Mouse (Mus musculus): Measurements from ENCODE around the gene Gcsam. TPM values are rescaled to one million over a fixed set of nuclear protein-coding genes. Genes with fewer than 3 reads are reported as not detected.

Gcsam gene
- polyA plus RNA-seq, 1 experiment: not detected

DNA sequence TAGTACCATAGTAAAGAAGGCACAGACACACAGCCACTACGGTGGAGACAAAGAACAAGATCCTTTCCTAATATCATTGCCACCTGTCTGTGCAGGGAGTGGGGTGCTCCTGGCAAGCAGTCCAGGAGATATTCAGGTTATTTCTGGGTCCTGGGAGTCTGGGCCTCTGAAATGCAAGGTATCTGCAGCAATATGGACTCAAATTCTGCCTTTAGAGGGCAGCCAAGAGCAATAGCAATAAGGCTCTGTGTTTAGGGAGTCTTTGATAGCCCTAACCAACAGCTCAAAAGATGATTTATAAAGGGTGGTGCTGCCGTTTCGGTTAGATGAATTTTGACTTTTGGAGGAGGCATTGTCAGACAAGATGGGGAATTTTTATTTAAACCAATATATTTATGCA is 880 bp upstream of the Gcsam start:
- Histone ChIP-seq H3K4me3 (replicated peaks; ENCODE audit: insufficient read depth, low read depth, low read length) (no peak overlapping the region), H3K27me3 (ENCODE audit: control insufficient read depth, insufficient read depth, low read length) (no peaks in the 10 kb centered on the region), H3K4me1 (ENCODE audit: control insufficient read depth, insufficient read depth, low read length) (no peaks in the 10 kb centered on the region), H3K27ac (ENCODE audit: insufficient read depth, low read length) (no peak overlapping the region)
- 79% methylated on average over 3 of the region's 3 CpGs for WGBS
- TF ChIP-seq POLR2A (IDR thresholded peaks at IDR 0.05; ENCODE audit: borderline replicate concordance, insufficient read depth, low read length): no peak
- TF ChIP-seq CTCF (IDR thresholded peaks at IDR 0.05; ENCODE audit: borderline replicate concordance, insufficient read depth, low read depth, low read length): peak; percentile 13; the same call in 1 of the 2 replicates
- no peak for DNase-seq

DNA sequence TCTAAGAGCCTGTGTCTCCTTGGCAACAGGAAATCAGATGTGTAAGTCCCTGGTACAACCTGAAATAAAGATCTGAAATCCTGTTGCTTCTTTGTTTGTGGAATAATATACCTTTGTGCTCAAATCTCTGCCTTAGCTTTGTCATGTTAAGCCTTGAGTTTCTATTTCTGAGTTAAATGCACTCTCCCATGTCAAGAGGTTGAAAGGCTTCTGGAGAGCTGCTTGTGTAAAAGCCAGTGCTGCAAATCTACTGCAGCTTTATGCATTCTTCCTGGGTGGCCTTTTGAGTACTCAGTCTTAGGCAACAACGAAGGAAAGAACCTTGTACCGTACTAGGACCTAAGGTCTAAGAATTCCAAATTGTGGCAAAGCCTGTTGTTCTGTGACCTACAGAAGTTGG is 3.1 kb downstream of the Gcsam start:
- Histone ChIP-seq H3K4me1 (ENCODE audit: control insufficient read depth, insufficient read depth, low read length) (no peaks in the 10 kb centered on the region), H3K27me3 (ENCODE audit: control insufficient read depth, insufficient read depth, low read length) (no peaks in the 10 kb centered on the region), H3K27ac (ENCODE audit: insufficient read depth, low read length) (no peak overlapping the region), H3K4me3 (replicated peaks; ENCODE audit: insufficient read depth, low read depth, low read length) (no peak overlapping the region)
- TF ChIP-seq POLR2A (IDR thresholded peaks at IDR 0.05; ENCODE audit: borderline replicate concordance, insufficient read depth, low read length) (no peak), CTCF (IDR thresholded peaks at IDR 0.05; ENCODE audit: borderline replicate concordance, insufficient read depth, low read depth, low read length) (no peak)
- WGBS: 59% methylated on average over 2 of the region's 2 CpGs
- no peak for DNase-seq

DNA sequence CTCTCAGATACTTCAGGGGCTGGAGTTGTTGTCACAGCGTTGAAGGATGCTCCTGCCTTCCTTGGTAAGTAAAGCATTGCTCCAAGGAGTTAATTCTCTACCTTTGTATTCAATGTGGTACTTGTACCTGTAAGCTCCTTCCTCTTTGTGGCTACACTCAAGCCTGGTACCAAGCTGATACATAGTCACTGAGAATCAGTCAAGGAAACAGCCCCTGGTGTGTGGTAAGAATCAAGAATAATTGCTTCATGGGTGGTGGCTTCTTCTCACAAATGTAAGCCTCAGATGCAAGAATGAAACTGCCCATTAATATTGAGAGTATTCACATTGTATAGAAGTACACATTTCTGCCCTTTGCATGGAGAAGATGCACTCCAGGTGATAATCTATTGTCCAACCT is 5.8 kb downstream of the Gcsam start:
- DNase-seq: no peak
- Histone ChIP-seq H3K27ac (ENCODE audit: insufficient read depth, low read length) (no peak overlapping the region), H3K4me1 (ENCODE audit: control insufficient read depth, insufficient read depth, low read length) (no peaks in the 10 kb centered on the region), H3K4me3 (replicated peaks; ENCODE audit: insufficient read depth, low read depth, low read length) (no peak overlapping the region), H3K27me3 (ENCODE audit: control insufficient read depth, insufficient read depth, low read length) (no peaks in the 10 kb centered on the region)
- TF ChIP-seq CTCF (IDR thresholded peaks at IDR 0.05; ENCODE audit: borderline replicate concordance, insufficient read depth, low read depth, low read length): no peak
- 81% methylated on average over 1 of the region's 1 CpGs for WGBS

DNA sequence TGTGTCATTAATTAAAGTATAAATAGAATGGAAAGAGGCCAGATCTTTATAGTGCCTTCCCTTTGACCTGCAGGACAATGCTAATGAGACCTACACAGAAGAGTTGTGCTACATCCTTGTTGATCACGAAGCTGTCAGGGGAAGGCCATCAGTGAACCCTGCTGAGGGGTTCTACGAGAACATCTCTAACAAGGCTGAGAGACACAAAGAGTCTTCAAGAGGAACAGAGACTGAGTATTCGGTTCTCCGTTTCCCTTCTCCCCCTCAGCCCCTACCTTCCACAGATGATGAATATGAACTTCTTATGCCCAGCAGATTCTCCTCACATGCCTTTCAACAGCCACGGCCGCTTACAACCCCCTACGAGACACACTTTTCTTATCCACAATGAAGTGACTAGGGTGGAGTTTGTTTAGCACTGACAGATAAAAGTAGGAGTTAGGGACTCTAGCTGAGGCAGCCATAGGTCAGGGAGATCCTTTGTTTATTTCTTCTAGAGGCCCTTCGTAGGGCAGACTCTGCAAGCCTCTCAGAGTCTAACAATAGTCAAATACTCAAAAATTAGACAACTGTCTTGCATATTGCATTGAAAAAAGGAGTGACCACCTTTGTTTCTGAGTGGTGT is 9.7 kb downstream of the Gcsam start:
- TF ChIP-seq POLR2A (IDR thresholded peaks at IDR 0.05; ENCODE audit: borderline replicate concordance, insufficient read depth, low read length) (no peak), CTCF (IDR thresholded peaks at IDR 0.05; ENCODE audit: borderline replicate concordance, insufficient read depth, low read depth, low read length) (no peak)
- H3K27ac ChIP-seq (ENCODE audit: insufficient read depth, low read length): no peak overlapping the region
- DNase-seq: no peak
- H3K27me3 ChIP-seq (ENCODE audit: control insufficient read depth, insufficient read depth, low read length): no peaks in the 10 kb centered on the region
- WGBS: 73% methylated on average over 8 of the region's 8 CpGs
- H3K4me1 ChIP-seq (ENCODE audit: control insufficient read depth, insufficient read depth, low read length): no peaks in the 10 kb centered on the region
- H3K4me3 ChIP-seq (replicated peaks; ENCODE audit: insufficient read depth, low read depth, low read length): no peak overlapping the region

DNA sequence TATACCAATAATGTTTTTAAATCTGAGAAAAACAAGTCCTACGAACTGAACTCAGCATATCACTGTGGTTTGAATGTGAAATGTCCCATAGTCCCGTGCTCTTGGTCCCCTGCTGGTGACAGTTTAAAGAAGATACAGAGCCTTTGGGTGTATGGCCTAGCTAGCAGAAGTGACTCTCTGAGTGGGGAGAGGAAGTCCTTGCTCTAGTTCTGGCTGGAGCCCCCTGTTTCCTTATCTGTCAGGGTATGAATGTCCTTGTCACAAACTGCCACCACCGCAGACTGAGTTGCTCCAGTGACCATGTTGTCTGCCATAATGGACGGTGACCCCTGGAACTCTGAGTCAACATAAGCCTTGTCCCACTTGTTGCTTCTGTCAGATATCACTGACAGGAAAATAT is 13.1 kb downstream of the Gcsam start:
- WGBS: 94% methylated on average over 4 of the region's 4 CpGs

DNA sequence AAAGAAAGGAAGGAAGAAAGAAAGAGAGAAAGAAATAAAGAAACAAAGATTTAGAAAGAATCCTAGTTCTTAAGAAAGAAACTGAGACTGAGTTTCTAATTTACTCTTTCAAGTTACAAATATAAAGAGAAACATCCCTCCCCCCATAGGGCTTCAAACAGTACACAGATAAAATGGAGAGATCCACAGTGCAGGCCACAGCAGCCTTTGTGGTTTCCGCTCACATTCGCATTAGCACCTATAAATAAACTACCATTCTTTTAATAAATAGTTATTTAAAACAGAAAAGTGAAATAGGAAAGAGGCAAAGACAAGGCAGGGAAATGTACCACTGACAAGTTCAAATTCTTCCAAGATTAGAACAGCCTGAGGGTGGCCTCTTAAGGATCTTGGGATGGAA is 14.6 kb downstream of the Gcsam start:
- no peak overlapping the region for H3K4me3 ChIP-seq (replicated peaks; ENCODE audit: insufficient read depth, low read depth, low read length)
- 91% methylated on average over 2 of the region's 2 CpGs for WGBS
- no peaks in the 10 kb centered on the region for H3K4me1 ChIP-seq (ENCODE audit: control insufficient read depth, insufficient read depth, low read length)
- no peak for TF ChIP-seq POLR2A (IDR thresholded peaks at IDR 0.05; ENCODE audit: borderline replicate concordance, insufficient read depth, low read length)
- no peak for TF ChIP-seq CTCF (IDR thresholded peaks at IDR 0.05; ENCODE audit: borderline replicate concordance, insufficient read depth, low read depth, low read length)
- no peak overlapping the region for H3K27ac ChIP-seq (ENCODE audit: insufficient read depth, low read length)
- H3K27me3 ChIP-seq (ENCODE audit: control insufficient read depth, insufficient read depth, low read length): no peaks in the 10 kb centered on the region
- no peak for DNase-seq

More for the DNA sequence above, 13.1 kb downstream of the Gcsam start:
- TF ChIP-seq POLR2A (IDR thresholded peaks at IDR 0.05; ENCODE audit: borderline replicate concordance, insufficient read depth, low read length): no peak
- no peak for TF ChIP-seq CTCF (IDR thresholded peaks at IDR 0.05; ENCODE audit: borderline replicate concordance, insufficient read depth, low read depth, low read length)
- Histone ChIP-seq H3K27me3 (ENCODE audit: control insufficient read depth, insufficient read depth, low read length) (no peaks in the 10 kb centered on the region), H3K27ac (ENCODE audit: insufficient read depth, low read length) (no peak overlapping the region), H3K4me3 (replicated peaks; ENCODE audit: insufficient read depth, low read depth, low read length) (no peak overlapping the region), H3K4me1 (ENCODE audit: control insufficient read depth, insufficient read depth, low read length) (no peaks in the 10 kb centered on the region)
- no peak for DNase-seq

DNA sequence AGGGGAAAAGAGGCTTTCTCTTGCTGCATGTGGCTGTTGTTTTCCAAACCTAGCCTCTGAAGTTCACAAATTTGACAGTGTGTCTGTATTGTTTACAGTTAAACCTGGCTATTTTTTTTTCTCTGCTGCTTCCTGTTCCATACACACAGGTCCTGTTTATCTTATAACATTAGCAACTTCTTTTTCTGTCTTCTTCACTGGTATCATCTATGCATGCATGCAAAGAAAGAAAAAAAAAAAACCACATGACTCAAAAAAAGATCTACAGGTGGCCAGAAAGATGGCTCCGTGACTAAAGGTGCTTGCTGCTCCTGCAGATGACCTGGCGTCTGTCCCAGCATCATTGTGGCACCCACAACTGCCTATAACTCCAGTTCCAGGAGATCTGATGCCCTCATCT is 15.2 kb downstream of the Gcsam start:
- H3K27me3 ChIP-seq (ENCODE audit: control insufficient read depth, insufficient read depth, low read length): no peaks in the 10 kb centered on the region
- H3K27ac ChIP-seq (ENCODE audit: insufficient read depth, low read length): no peak overlapping the region
- DNase-seq: no peak
- H3K4me3 ChIP-seq (replicated peaks; ENCODE audit: insufficient read depth, low read depth, low read length): no peak overlapping the region
- TF ChIP-seq CTCF (IDR thresholded peaks at IDR 0.05; ENCODE audit: borderline replicate concordance, insufficient read depth, low read depth, low read length) (no peak), POLR2A (IDR thresholded peaks at IDR 0.05; ENCODE audit: borderline replicate concordance, insufficient read depth, low read length) (no peak)
- H3K4me1 ChIP-seq (ENCODE audit: control insufficient read depth, insufficient read depth, low read length): no peaks in the 10 kb centered on the region
- 76% methylated on average over 2 of the region's 2 CpGs for WGBS

DNA sequence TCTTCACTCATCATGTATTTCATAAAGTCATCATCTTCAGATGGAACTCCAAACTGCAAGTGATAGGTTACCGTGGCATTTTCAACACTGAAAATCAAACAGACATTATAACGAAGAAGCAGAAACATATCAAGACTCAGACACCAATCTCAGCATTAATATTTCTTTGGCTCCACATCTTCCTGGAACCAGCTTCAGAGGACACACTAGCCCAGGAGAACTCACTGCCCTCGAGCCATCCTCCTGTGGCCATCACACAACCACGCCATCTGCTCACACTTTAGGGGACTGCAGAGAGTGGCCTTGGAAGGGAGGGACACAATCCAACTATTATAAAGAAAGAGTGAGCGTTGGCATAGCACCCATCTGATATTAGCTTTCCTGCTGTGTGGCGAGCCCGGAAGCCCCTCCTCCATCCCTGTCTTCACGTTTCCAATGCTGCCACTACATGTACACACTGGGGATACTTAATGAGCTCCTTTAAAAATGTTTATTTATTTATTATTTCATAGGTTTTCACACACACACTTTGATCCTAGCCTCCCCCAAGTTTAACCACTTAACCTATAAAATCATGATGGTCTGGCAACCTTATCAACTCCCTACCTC is 19.4 kb downstream of the Gcsam start:
- TF ChIP-seq POLR2A (IDR thresholded peaks at IDR 0.05; ENCODE audit: borderline replicate concordance, insufficient read depth, low read length): no peak
- no peak for TF ChIP-seq CTCF (IDR thresholded peaks at IDR 0.05; ENCODE audit: borderline replicate concordance, insufficient read depth, low read depth, low read length)

More for the DNA sequence above, 19.4 kb downstream of the Gcsam start:
- no peak overlapping the region for H3K27ac ChIP-seq (ENCODE audit: insufficient read depth, low read length)
- no peaks in the 10 kb centered on the region for H3K27me3 ChIP-seq (ENCODE audit: control insufficient read depth, insufficient read depth, low read length)
- H3K4me1 ChIP-seq (ENCODE audit: control insufficient read depth, insufficient read depth, low read length): no peaks in the 10 kb centered on the region
- WGBS: 26% methylated on average over 8 of the region's 8 CpGs
- DNase-seq: peak; percentile 23 to 45
- no peak overlapping the region for H3K4me3 ChIP-seq (replicated peaks; ENCODE audit: insufficient read depth, low read depth, low read length)
